Mouse (Mus musculus) cerebellum, adult 2 months (tissue): Measurements from ENCODE around the gene Lrrc74a.

Experiments used
- CTCF ChIP-seq: fragments of 200-500 bp; IDR thresholded peaks from 2 replicates; pipeline ENCODE4 v1.5.1; 2011; ENCODE audit warnings: low read depth, mild to moderate bottlenecking, control low read depth, low read length, moderate library complexity, borderline replicate concordance; ENCODE audit not compliant: insufficient read depth
- POLR2A ChIP-seq: fragments of 200-500 bp; IDR thresholded peaks from 2 replicates; pipeline ENCODE4 v1.6.1; 2011; ENCODE audit warnings: low read length, control low read depth, borderline replicate concordance; ENCODE audit not compliant: insufficient read depth

- no peak for TF ChIP-seq POLR2A
- TF ChIP-seq CTCF, result no peak
These were observed 59.7 kb downstream of the Lrrc74a start for GRCm38 (mm10) chr12:86793830-86794229.
